Mouse (Mus musculus) left cerebral cortex, adult 2 months (tissue): ENCODE results near the gene Ireb2. TPM values are rescaled to one million over a fixed set of nuclear protein-coding genes. Genes with fewer than 3 reads are reported as not detected.

Experiments
- DNase-seq, 2 experiments: peaks; one replicate each; pipeline ENCODE4 v3.0.0; 2021 to 2022; ENCODE audit warnings: low spot score in 2 of 2, mixed read lengths in 1 of 2; ENCODE audit errors: extremely low spot score in 1 of 2
- H3K27ac ChIP-seq: fragments of 200-600 bp; 2 replicates; pipeline ENCODE4 v1.8.1; 2022
- H3K4me3 ChIP-seq: fragments of 200-600 bp; 2 replicates; pipeline ENCODE4 v1.8.1; 2022
- CTCF ChIP-seq: fragments of 200-600 bp; IDR thresholded peaks from 2 replicates; pipeline ENCODE4 v1.8.1; 2022; ENCODE audit warnings: antibody characterized with exemption, mild to moderate bottlenecking, moderate library complexity
- intact Hi-C: fragments of 180-260 bp; cut with DNase I; formaldehyde crosslinking; loops from one replicate; pipeline ENCODE4 v1.15.1; 2025
- total RNA-seq, 2 experiments: library from RNA; stranded (reverse); gene quantifications; 2 replicates each; pipeline ENCODE4 v1.2.3; 2021

The Ireb2 gene
- total RNA-seq, 2 experiments from 2014 or later = 48.0 to 52.2 TPM

DNA sequence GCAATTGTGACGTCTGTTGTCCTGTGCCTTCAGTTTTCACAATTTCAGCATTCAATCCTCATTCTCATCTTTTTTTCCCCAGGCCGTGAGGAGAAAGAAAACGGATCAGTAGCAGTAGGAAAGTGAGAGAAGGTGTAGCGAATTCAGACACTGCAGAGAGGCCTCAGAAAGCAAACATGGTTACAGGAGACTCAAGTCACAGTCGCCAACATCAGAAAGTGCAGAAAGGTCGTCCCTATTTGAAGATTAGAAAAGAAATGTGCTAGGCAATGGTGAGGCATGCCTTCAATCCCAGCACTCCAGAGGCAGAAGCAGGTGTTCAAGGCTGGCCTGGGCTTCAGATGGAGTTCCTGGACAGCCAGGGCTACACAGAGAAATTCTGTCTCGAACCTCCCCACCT lies 52.0 kb downstream of the Ireb2 start:
- Histone ChIP-seq H3K27ac (no peak overlapping the region), H3K4me3 (no peak overlapping the region)
- no peak for TF ChIP-seq CTCF
- DNase-seq = no peak
- intact Hi-C loops = loop anchor here (5.0 to 10.0 kb wide), 3 partner anchors 37 to 199 kb away; partner anchors contain the start of genes AY074887, Ireb2 and Psma4

DNA sequence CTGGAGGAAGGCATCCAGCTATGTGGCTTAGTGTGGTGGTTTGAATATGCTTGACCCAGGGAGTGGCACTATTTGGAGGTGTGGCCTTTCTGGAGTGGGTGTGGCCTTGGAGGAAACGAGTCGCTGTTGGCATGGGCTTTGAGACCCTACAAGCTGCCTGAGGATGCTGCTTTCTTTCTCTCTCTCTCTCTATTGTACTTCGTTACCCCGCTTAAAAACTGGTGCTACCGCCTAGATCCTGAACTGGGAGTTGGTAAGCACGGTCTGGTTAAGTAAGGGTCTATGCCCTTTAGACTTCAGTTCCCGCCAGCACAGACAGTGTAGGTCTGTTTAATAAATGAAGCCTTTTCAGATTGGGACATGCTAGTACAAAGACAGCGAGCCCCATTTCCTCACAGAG lies 52.8 kb downstream of the Ireb2 start:
- TF ChIP-seq CTCF = no peak
- H3K4me3 ChIP-seq = peak overlapping the region; percentile 59
- intact Hi-C loops = loop anchor here (5.0 to 10.0 kb wide), 3 partner anchors 36 to 198 kb away; partner anchors contain the start of genes AY074887, Ireb2 and Psma4
- no peak overlapping the region for H3K27ac ChIP-seq
- no peak for DNase-seq

- no peak for TF ChIP-seq CTCF
- peak within 1 kb of the TSS; percentile 59 for H3K4me3 ChIP-seq
- DNase-seq = peak; percentile 79 to 88
- intact Hi-C loops = loop anchor here (5.0 to 10.0 kb wide), 3 partner anchors 35 to 198 kb away; partner anchors contain the start of genes AY074887, Ireb2 and Psma4
- no peak within 1 kb of the TSS; the same call in 1 of the 2 replicates for H3K27ac ChIP-seq
Observed at GRCm38 (mm10) chr9:54917010-54917677, 53.6 kb downstream of the Ireb2 start, which contains the start of gene Hykk. Gene Hykk, plus strand, starts transcription at chr9:54917283.

- intact Hi-C loops = loop anchor here (5.0 to 10.0 kb wide), 3 partner anchors 34 to 197 kb away; partner anchors contain the start of genes AY074887, Ireb2 and Psma4
- no peak for TF ChIP-seq CTCF
Observed at GRCm38 (mm10) chr9:54918191-54918590, 54.6 kb downstream of the Ireb2 start.

DNA sequence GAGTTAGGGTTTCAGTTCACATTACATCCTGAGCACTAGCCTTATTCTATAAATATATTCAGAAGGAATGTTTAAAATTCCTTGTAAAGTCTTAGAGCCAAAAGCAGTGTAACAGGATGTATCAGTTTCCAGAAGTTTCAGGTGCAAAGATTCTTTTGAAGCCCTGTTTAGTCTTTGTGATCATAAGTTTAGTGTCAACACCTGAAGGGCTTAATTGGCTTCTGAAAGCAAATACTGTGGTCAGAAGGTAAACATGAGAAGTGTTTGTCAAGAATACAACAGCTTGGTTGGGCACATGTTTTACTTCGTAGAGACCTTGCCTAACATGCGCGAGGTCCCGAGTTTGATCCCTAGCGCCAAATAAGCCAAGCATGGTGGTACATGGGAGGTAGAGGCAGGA lies 55.2 kb downstream of the Ireb2 start:
- no peak overlapping the region for H3K27ac ChIP-seq
- DNase-seq = no peak
- TF ChIP-seq CTCF = no peak
- no peak overlapping the region for H3K4me3 ChIP-seq
- intact Hi-C loops = loop anchor here (5.0 to 10.0 kb wide), 3 partner anchors 34 to 196 kb away; partner anchors contain the start of genes AY074887, Ireb2 and Psma4

More at GRCm38 (mm10) chr9:54918191-54918590, 54.6 kb downstream of the Ireb2 start:
- no peak overlapping the region for H3K27ac ChIP-seq
- H3K4me3 ChIP-seq = no peak overlapping the region
- DNase-seq = no peak

GRCm38 (mm10) chr9:54919946-54920345 lies 56.4 kb downstream of the Ireb2 start:
- H3K4me3 ChIP-seq = no peak overlapping the region
- no peak for TF ChIP-seq CTCF
- DNase-seq = no peak
- H3K27ac ChIP-seq = no peak overlapping the region
- intact Hi-C loops = loop anchor here (5.0 to 10.0 kb wide), 3 partner anchors 32 to 195 kb away; partner anchors contain the start of genes AY074887, Ireb2 and Psma4

DNA sequence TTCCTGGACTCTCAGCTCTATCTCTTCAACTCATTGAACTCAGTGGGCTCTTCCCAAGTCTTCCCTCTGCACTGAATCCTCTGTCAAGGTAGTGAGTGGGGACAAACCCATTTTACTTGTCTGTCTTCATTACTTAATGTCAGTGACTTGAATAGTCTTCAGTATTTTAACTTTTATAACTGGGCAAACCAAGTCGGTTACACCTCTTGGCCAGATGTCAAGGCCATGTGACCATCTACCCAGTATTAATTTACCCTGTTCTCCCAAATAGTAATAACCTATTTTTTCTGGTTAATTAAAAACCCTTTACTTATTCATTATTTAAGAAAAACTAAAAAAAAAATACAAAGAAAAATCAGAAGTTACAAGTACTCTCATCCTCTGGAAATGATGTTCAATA lies 67.2 kb downstream of the Ireb2 start:
- TF ChIP-seq CTCF = no peak
- no peak for DNase-seq
- no peak overlapping the region for H3K4me3 ChIP-seq
- no peak overlapping the region for H3K27ac ChIP-seq
- intact Hi-C loops = no loop called here

DNA sequence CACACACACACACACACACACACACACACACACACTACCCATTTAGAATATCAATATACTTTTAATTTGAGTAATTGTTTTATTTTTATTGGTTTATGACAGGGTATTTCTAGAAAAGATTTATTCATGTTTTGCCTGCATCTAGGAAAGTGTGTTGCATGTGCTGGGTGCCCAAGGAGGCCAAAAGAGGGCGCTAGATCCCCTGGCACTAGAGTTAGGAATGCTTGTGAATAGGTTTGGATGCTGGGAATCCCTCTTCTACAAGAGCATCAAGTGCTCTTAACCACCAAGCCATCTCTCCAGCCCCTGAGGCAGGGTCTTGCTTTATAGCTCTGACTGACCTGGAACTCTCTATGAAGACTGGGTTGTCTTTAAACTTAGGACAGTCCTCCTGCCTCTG lies 68.2 kb downstream of the Ireb2 start:
- no peak overlapping the region for H3K27ac ChIP-seq
- H3K4me3 ChIP-seq = no peak overlapping the region
- DNase-seq = no peak
- intact Hi-C loops = no loop called here
- TF ChIP-seq CTCF = peak; percentile 4; the same call in 1 of the 2 replicates

GRCm38 (mm10) chr9:54932379-54932778 lies 68.8 kb downstream of the Ireb2 start:
- no peak for DNase-seq
- intact Hi-C loops = no loop called here
- TF ChIP-seq CTCF = no peak
- Histone ChIP-seq H3K27ac (no peak overlapping the region), H3K4me3 (no peak overlapping the region)

DNA sequence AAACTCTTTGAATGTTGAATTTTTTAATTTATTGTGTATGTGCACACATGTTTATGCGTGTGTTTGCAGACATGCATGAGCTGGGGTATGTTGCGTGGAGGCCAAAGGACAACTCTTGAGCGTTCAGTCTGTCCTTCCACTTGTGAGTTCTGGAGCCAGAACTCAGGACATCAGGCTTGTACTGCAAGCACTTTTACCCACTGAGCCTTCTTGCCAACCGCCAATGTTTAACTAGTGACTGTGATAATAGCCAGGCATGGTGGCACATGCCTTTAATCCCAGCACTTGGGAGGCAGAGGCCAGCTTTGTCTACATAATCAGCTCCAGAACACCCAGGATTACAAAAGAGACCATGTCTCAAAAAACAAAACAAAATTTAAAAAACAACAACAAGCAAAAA lies 78.5 kb downstream of the Ireb2 start:
- intact Hi-C loops = no loop called here
- no peak for DNase-seq
- H3K4me3 ChIP-seq = no peak overlapping the region
- no peak overlapping the region for H3K27ac ChIP-seq
- no peak for TF ChIP-seq CTCF

DNA sequence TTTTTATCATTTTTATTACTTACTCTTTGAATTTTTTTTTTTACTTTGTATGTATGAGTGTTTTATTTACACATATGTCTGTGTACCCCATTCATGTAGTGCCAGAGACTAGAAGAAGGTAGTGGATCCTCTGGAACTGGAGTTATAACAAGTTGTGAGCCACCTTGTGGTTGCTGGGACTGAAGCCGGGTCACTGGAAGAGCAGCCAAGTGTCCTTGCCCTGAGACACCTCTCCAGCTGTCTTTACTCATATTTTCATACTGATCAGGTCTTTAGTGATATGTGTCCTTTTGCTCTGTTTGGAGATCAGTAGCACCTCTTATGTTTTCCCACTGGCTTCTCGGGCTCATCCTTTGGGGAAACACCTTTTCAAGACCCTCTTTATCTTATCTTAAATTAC lies 80.9 kb downstream of the Ireb2 start:
- intact Hi-C loops = no loop called here

GRCm38 (mm10) chr9:54946256-54946655 lies 82.7 kb downstream of the Ireb2 start:
- Histone ChIP-seq H3K4me3 (no peak overlapping the region), H3K27ac (no peak overlapping the region)
- no peak for DNase-seq
- intact Hi-C loops = no loop called here
- no peak for TF ChIP-seq CTCF

More for the DNA sequence above, 80.9 kb downstream of the Ireb2 start:
- DNase-seq = no peak
- H3K27ac ChIP-seq = no peak overlapping the region
- no peak overlapping the region for H3K4me3 ChIP-seq
- no peak; the same call in 1 of the 2 replicates for TF ChIP-seq CTCF
